7 mouse cellular contexts compared by ENCODE assay signal in genomic region chr10:128058184-128058583, GRCm38 (mm10). TPM values are rescaled to one million over a fixed set of nuclear protein-coding genes. Genes with fewer than 3 reads are reported as not detected.
DNase-seq lines count a peak whose midpoint lies in the region; ATAC-seq and TF ChIP-seq lines count a peak whose summit lies in the region.

No protein-coding gene starts in this region.

- TF ChIP-seq EP300 in lung, postnatal 0 days (IDR thresholded peaks at IDR 0.05) = no peak

- no peaks in the 10 kb centered on the region for H3K27me3 ChIP-seq in lung, postnatal 0 days (replicated peaks; ENCODE audit: insufficient read depth, low read length)
- H3K27me3 ChIP-seq in forebrain, embryonic 11.5 days (ENCODE audit: control insufficient read depth, insufficient read depth, low read length) = no peaks in the 10 kb centered on the region
- no peaks in the 10 kb centered on the region for H3K27me3 ChIP-seq in liver, embryonic 11.5 days (replicated peaks; ENCODE audit: control insufficient read depth, insufficient read depth, low read length)
- H3K27me3 ChIP-seq in stomach, embryonic 16.5 days (ENCODE audit: control insufficient read depth, insufficient read depth, low read length) = no peaks in the 10 kb centered on the region

- peak; percentile 17 for TF ChIP-seq CTCF in lung, postnatal 0 days (IDR thresholded peaks at IDR 0.05)

- ATAC-seq in lung, postnatal 0 days = no peak
- no peak; the same call in 1 of the 2 replicates for ATAC-seq in forebrain, embryonic 11.5 days (replicated peaks; ENCODE audit: low FRiP score)
- ATAC-seq in liver, embryonic 11.5 days (replicated peaks; ENCODE audit: low FRiP score) = peak; percentile 11; the same call in 1 of the 2 replicates
- ATAC-seq in stomach, embryonic 16.5 days (ENCODE audit: insufficient read depth, low FRiP score) = peak; percentile 21; the same call in 1 of the 2 replicates

- H3K4me1 ChIP-seq in lung, postnatal 0 days (ENCODE audit: insufficient read depth, low read depth, low read length) = peaks cover 18% of the 10 kb centered on the region; the same call in 1 of the 2 replicates
- peaks cover 8% of the 10 kb centered on the region; the same call in 1 of the 2 replicates for H3K4me1 ChIP-seq in forebrain, embryonic 11.5 days (replicated peaks; ENCODE audit: control insufficient read depth, insufficient read depth, low read length)
- peaks cover 27% of the 10 kb centered on the region for H3K4me1 ChIP-seq in liver, embryonic 11.5 days (replicated peaks; ENCODE audit: control insufficient read depth, insufficient read depth, low read length)
- H3K4me1 ChIP-seq in stomach, embryonic 16.5 days (ENCODE audit: control insufficient read depth, insufficient read depth, low read length) = peaks cover 12% of the 10 kb centered on the region

- H3K9me3 ChIP-seq in lung, postnatal 0 days (ENCODE audit: low read length) = no peaks in the 10 kb centered on the region
- H3K9me3 ChIP-seq in forebrain, embryonic 11.5 days (ENCODE audit: control insufficient read depth, low read length) = no peaks in the 10 kb centered on the region
- no peaks in the 10 kb centered on the region for H3K9me3 ChIP-seq in liver, embryonic 11.5 days (ENCODE audit: control insufficient read depth, low read length)
- no peaks in the 10 kb centered on the region for H3K9me3 ChIP-seq in stomach, embryonic 16.5 days (replicated peaks; ENCODE audit: control insufficient read depth, low read length)

- peak; percentile 61 for DNase-seq in lung, postnatal 0 days (ENCODE audit: low spot score)
- no peak for DNase-seq in lung, postnatal 4 days
- DNase-seq in forebrain, embryonic 11.5 days (ENCODE audit: low spot score) = no peak
- DNase-seq in liver, embryonic 11.5 days (ENCODE audit: low spot score) = no peak
- DNase-seq in cerebellum, postnatal 10 days = no peak
- no peak for DNase-seq in thymus, adult 18-20 months

- peak overlapping the region; percentile 86 for H3K27ac ChIP-seq in lung, postnatal 0 days (ENCODE audit: low read length)
- peak overlapping the region; percentile 99 for H3K27ac ChIP-seq in forebrain, embryonic 11.5 days (ENCODE audit: low read depth, low read length)
- H3K27ac ChIP-seq in liver, embryonic 11.5 days (ENCODE audit: low read depth, low read length) = peak overlapping the region; percentile 99
- H3K27ac ChIP-seq in stomach, embryonic 16.5 days (ENCODE audit: low read length) = peak overlapping the region; percentile 99

- peak overlapping the region; percentile 59 for H3K4me3 ChIP-seq in lung, postnatal 0 days (ENCODE audit: low read depth, low read length)
- peak overlapping the region; percentile 97 for H3K4me3 ChIP-seq in forebrain, embryonic 11.5 days (ENCODE audit: low read depth, low read length)
- H3K4me3 ChIP-seq in liver, embryonic 11.5 days (ENCODE audit: low read depth, low read length) = peak overlapping the region; percentile 99
- peak overlapping the region; percentile 98 for H3K4me3 ChIP-seq in stomach, embryonic 16.5 days (replicated peaks; ENCODE audit: low read length)

- H3K4me2 ChIP-seq in lung, postnatal 0 days (replicated peaks; ENCODE audit: low read depth, low read length) = peak overlapping the region; percentile 92
- peak overlapping the region; percentile 81 for H3K4me2 ChIP-seq in forebrain, embryonic 11.5 days (ENCODE audit: low read depth, low read length, severe bottlenecking)
- H3K4me2 ChIP-seq in liver, embryonic 11.5 days = peak overlapping the region; percentile 77
- H3K4me2 ChIP-seq in stomach, embryonic 16.5 days (ENCODE audit: low read depth, low read length) = peak overlapping the region; percentile 84

- peak overlapping the region; percentile 69 for H3K9ac ChIP-seq in lung, postnatal 0 days (replicated peaks; ENCODE audit: low read depth)
- H3K9ac ChIP-seq in forebrain, embryonic 11.5 days (ENCODE audit: low read length) = peak overlapping the region; percentile 97
- peak overlapping the region; percentile 99 for H3K9ac ChIP-seq in liver, embryonic 11.5 days (ENCODE audit: low read depth, low read length)
- peak overlapping the region; percentile 98 for H3K9ac ChIP-seq in stomach, embryonic 16.5 days (ENCODE audit: low read length)

- under 1% methylated on average over 18 of the region's 18 CpGs for WGBS in lung, postnatal 0 days
- under 1% methylated on average over 18 of the region's 18 CpGs for WGBS in forebrain, embryonic 11.5 days
- WGBS in liver, embryonic 11.5 days = under 1% methylated on average over 18 of the region's 18 CpGs
- WGBS in stomach, embryonic 16.5 days = under 1% methylated on average over 18 of the region's 18 CpGs

- H3K36me3 ChIP-seq in lung, postnatal 0 days (ENCODE audit: insufficient read depth, low read length) = no peaks in the 10 kb centered on the region
- H3K36me3 ChIP-seq in forebrain, embryonic 11.5 days (ENCODE audit: control insufficient read depth, insufficient read depth, low read length) = peaks cover 2% of the 10 kb centered on the region; the same call in 1 of the 2 replicates
- peaks cover 3% of the 10 kb centered on the region; the same call in 1 of the 2 replicates for H3K36me3 ChIP-seq in liver, embryonic 11.5 days (ENCODE audit: control insufficient read depth, insufficient read depth, low read length)
- no peaks in the 10 kb centered on the region for H3K36me3 ChIP-seq in stomach, embryonic 16.5 days (ENCODE audit: control insufficient read depth, insufficient read depth, low read length)

RNA-seq across cellular contexts. Expression of gene Ptges3, which starts 0.6 kb away (rescaled TPM):
- polyA plus RNA-seq in lung, postnatal 0 days (2015; fragmentation: Nextera tagmentation; extraction: Ambion mirVana) = 239 and 259 TPM in 2 replicates
- 638 and 692 TPM in 2 replicates for polyA plus RNA-seq in forebrain, embryonic 11.5 days (2014; fragmentation: Nextera tagmentation; extraction: Ambion mirVana)
- polyA plus RNA-seq in liver, embryonic 11.5 days (2014; fragmentation: Nextera tagmentation; extraction: Ambion mirVana) = 527 and 567 TPM in 2 replicates
- polyA plus RNA-seq in stomach, embryonic 16.5 days (2015; fragmentation: Nextera tagmentation; extraction: Ambion mirVana) = 374 and 406 TPM in 2 replicates

RNA-seq across cellular contexts. Expression of gene Naca, which starts 22.8 kb away (rescaled TPM):
- polyA plus RNA-seq in lung, postnatal 0 days (2015; fragmentation: Nextera tagmentation; extraction: Ambion mirVana) = 445 and 456 TPM in 2 replicates
- 855 and 939 TPM in 2 replicates for polyA plus RNA-seq in forebrain, embryonic 11.5 days (2014; fragmentation: Nextera tagmentation; extraction: Ambion mirVana)
- 1,053 and 1,054 TPM in 2 replicates for polyA plus RNA-seq in liver, embryonic 11.5 days (2014; fragmentation: Nextera tagmentation; extraction: Ambion mirVana)
- 625 and 721 TPM in 2 replicates for polyA plus RNA-seq in stomach, embryonic 16.5 days (2015; fragmentation: Nextera tagmentation; extraction: Ambion mirVana)

RNA-seq across cellular contexts. Expression of gene Atp5b, which starts 24.9 kb away (rescaled TPM):
- polyA plus RNA-seq in lung, postnatal 0 days (2015; fragmentation: Nextera tagmentation; extraction: Ambion mirVana) = 1,155 and 1,171 TPM in 2 replicates
- polyA plus RNA-seq in forebrain, embryonic 11.5 days (2014; fragmentation: Nextera tagmentation; extraction: Ambion mirVana) = 2,200 and 2,324 TPM in 2 replicates
- polyA plus RNA-seq in liver, embryonic 11.5 days (2014; fragmentation: Nextera tagmentation; extraction: Ambion mirVana) = 2,564 and 2,777 TPM in 2 replicates
- 2,507 and 2,568 TPM in 2 replicates for polyA plus RNA-seq in stomach, embryonic 16.5 days (2015; fragmentation: Nextera tagmentation; extraction: Ambion mirVana)

RNA-seq across cellular contexts. Expression of gene Baz2a, which starts 33.2 kb away (rescaled TPM):
- 11.2 and 11.4 TPM in 2 replicates for polyA plus RNA-seq in lung, postnatal 0 days (2015; fragmentation: Nextera tagmentation; extraction: Ambion mirVana)
- 20.9 and 21.9 TPM in 2 replicates for polyA plus RNA-seq in forebrain, embryonic 11.5 days (2014; fragmentation: Nextera tagmentation; extraction: Ambion mirVana)
- polyA plus RNA-seq in liver, embryonic 11.5 days (2014; fragmentation: Nextera tagmentation; extraction: Ambion mirVana) = 11.1 and 13.0 TPM in 2 replicates
- 8.3 and 10.0 TPM in 2 replicates for polyA plus RNA-seq in stomach, embryonic 16.5 days (2015; fragmentation: Nextera tagmentation; extraction: Ambion mirVana)

RNA-seq across cellular contexts. Expression of gene Prim1, which starts 43.2 kb away (rescaled TPM):
- 9.3 and 9.5 TPM in 2 replicates for polyA plus RNA-seq in lung, postnatal 0 days (2015; fragmentation: Nextera tagmentation; extraction: Ambion mirVana)
- 124 and 127 TPM in 2 replicates for polyA plus RNA-seq in forebrain, embryonic 11.5 days (2014; fragmentation: Nextera tagmentation; extraction: Ambion mirVana)
- polyA plus RNA-seq in liver, embryonic 11.5 days (2014; fragmentation: Nextera tagmentation; extraction: Ambion mirVana) = 106 and 112 TPM in 2 replicates
- 64.6 and 68.4 TPM in 2 replicates for polyA plus RNA-seq in stomach, embryonic 16.5 days (2015; fragmentation: Nextera tagmentation; extraction: Ambion mirVana)

Comparison
In these comparisons a context has a peak if more than half of its experiments do, and no peak if none do; other contexts are left out.
1. ATAC-seq: peak in liver, embryonic 11.5 days (single experiment) and stomach, embryonic 16.5 days (single experiment); none in lung, postnatal 0 days (single experiment) and forebrain, embryonic 11.5 days (single experiment).
2. Peak in every context shown above with its lines, with median percentiles within 50 percentile points of each other: H3K27ac ChIP-seq, H3K4me2 ChIP-seq, H3K4me3 ChIP-seq and H3K9ac ChIP-seq.